Mouse (Mus musculus) bone marrow, adult 2 months (tissue): ENCODE measurements around the gene Spen.
"Not testable (repeated sequence)": the region's sequence is repeated elsewhere in the genome, so short reads cannot be mapped to it uniquely, and the experiment has no call there.

Experiments
- CTCF ChIP-seq: fragments of 200-500 bp; IDR thresholded peaks from 2 replicates; pipeline ENCODE4 v1.5.1; 2011; ENCODE audit warnings: low read length, control low read depth; ENCODE audit not compliant: control insufficient read depth, insufficient read depth
- POLR2A ChIP-seq: fragments of 200-500 bp; IDR thresholded peaks from 2 replicates; pipeline ENCODE4 v1.6.1; 2011; ENCODE audit warnings: low read depth, mild to moderate bottlenecking, control low read depth, low read length, borderline replicate concordance; ENCODE audit not compliant: control insufficient read depth

- not testable (repeated sequence) for TF ChIP-seq CTCF, POLR2A
These were observed 17.8 kb upstream of the Spen start for GRCm38 (mm10) chr4:141556163-141556562.
